Mouse (Mus musculus) erythroblast, embryonic 14.5 days (primary cell): ENCODE results near the gene Parg.

Experiments used
- GATA1 ChIP-seq: IDR thresholded peaks from 2 replicates; pipeline ENCODE4 v1.6.1; 2012; ENCODE audit warnings: low read length, inconsistent platforms, mixed read lengths
- TAL1 ChIP-seq: IDR thresholded peaks from 3 replicates; pipeline ENCODE4 v1.6.1; 2012; ENCODE audit warnings: low read length, inconsistent platforms, mixed read lengths

- TF ChIP-seq GATA1 (no peak), TAL1 (no peak)
Measured at GRCm38 (mm10) chr14:32301622-32302021, 99.9 kb downstream of the Parg start.
